Mouse (Mus musculus) heart, embryonic 16.5 days (tissue): ENCODE measurements around the gene Nfib. TPM values are rescaled to one million over a fixed set of nuclear protein-coding genes. Genes with fewer than 3 reads are reported as not detected.
A peak's percentile ranks its signal among the peaks of the same experiment; 100 is the strongest.

ENCODE experiments used
- ATAC-seq: fragments of 200-750 bp; cut with Nextera tagmentation; replicated peaks from 2 replicates; pipeline ENCODE4 v1.8.0; 2017; ENCODE audit warnings: moderate number of reproducible peaks; ENCODE audit not compliant: insufficient read depth, low FRiP score; ENCODE audit errors: extremely low read depth
- H3K27ac ChIP-seq: fragments of 300-500 bp; sonication (generic); 2 replicates; pipeline ENCODE4 v1.5.1; 2014; ENCODE audit warnings: mild to moderate bottlenecking, low read length, control low read depth, moderate library complexity
- H3K27me3 ChIP-seq: fragments of 300-500 bp; sonication (generic); 2 replicates; pipeline ENCODE4 v1.6.1; 2014; ENCODE audit warnings: low read length, mixed read lengths; ENCODE audit not compliant: control insufficient read depth, insufficient read depth
- H3K36me3 ChIP-seq: fragments of 300-500 bp; sonication (generic); 2 replicates; pipeline ENCODE4 v1.6.1; 2014; ENCODE audit not compliant: control insufficient read depth, insufficient read depth
- H3K4me1 ChIP-seq: fragments of 300-500 bp; sonication (generic); 2 replicates; pipeline ENCODE4 v1.6.1; 2014; ENCODE audit warnings: low read length, mixed read lengths; ENCODE audit not compliant: control insufficient read depth, insufficient read depth
- H3K4me2 ChIP-seq: fragments of 300-500 bp; sonication (generic); 2 replicates; pipeline ENCODE4 v1.6.1; 2014; ENCODE audit warnings: low read depth, mild to moderate bottlenecking, control low read depth, low read length
- H3K4me3 ChIP-seq: fragments of 300-500 bp; sonication (generic); 2 replicates; pipeline ENCODE4 v1.5.1; 2014; ENCODE audit warnings: mild to moderate bottlenecking, control low read depth, low read length
- H3K9ac ChIP-seq: fragments of 300-500 bp; sonication (generic); 2 replicates; pipeline ENCODE4 v1.6.1; 2014; ENCODE audit warnings: low read length, control low read depth
- H3K9me3 ChIP-seq: fragments of 300-500 bp; sonication (generic); replicated peaks from 2 replicates; pipeline ENCODE4 v1.6.1; 2016; ENCODE audit warnings: low read length; ENCODE audit not compliant: control insufficient read depth
- WGBS: fragments of 180-500 bp; shearing (Covaris S2); extraction: QIAGEN DNeasy Blood & Tissue Kit; methylation state at CpG from one replicate; pipeline ENCODE4 v1.1.7; 2014; 5-methylcytosine and 5-hydroxymethylcytosine counted together
- polyA plus RNA-seq: library from polyadenylated mRNA; unstranded; fragments of >200 nt; fragmentation: Nextera tagmentation; extraction: Ambion mirVana; gene quantifications from 2 replicates; pipeline ENCODE4 v1.2.1, GENCODE M21; 2015

The Nfib gene
- polyA plus RNA-seq, 1 experiment from 2014 or later, result 56.7 TPM

DNA sequence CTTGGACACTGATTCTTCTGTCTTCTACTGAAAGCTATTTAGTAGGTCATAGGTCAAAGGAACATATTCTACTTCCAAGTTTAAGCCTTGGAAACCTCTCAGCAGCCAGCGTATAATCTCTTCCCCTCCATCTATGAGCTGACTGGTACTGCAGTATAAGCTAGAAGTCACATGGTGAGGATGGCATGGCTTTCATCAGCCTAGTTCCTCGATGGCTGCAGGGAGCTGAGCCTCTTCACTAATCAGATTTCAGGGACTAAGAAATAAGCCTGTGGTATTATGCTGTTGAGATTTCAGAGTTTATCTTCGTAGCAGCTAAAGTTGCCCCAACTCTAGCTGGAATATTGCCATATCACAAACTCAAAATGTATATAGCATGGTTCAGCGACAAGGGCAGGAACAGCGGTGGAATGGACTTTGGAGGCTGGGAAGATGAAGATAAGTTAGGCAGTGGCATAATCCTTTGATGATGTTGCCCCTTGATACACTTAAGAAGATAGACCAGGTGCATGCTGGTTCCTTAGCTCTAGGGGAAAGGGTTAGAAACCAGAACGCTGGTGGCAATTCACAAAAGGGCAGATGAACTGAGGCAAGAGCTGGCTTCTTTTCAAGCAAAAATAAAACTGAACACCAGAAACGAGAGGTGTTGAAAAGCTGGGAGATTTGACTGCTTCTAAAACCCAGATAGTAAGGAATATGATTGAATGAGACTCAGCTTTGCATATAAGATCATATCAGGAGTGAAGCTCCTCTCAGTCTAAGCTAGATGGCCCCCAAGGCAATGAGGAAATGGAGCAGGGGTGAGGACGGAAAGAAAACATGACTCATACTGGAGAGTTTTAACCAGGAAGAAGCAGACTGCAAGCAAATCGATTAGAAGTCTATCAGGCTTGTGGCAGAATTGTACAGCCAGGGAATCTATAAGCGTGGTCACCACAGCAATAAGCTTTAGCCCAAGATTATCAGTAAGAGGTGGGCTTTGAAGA lies 111.6 kb downstream of the Nfib start:
- Histone ChIP-seq H3K36me3 (no peaks in the 10 kb centered on the region), H3K9me3 (no peaks in the 10 kb centered on the region), H3K4me1 (peaks cover 24% of the 10 kb centered on the region), H3K4me3 (no peak overlapping the region), H3K9ac (no peak overlapping the region), H3K4me2 (no peak overlapping the region), H3K27ac (no peak overlapping the region), H3K27me3 (no peaks in the 10 kb centered on the region)
- WGBS, result 35% methylated on average over 10 of the region's 10 CpGs
- no peak for ATAC-seq

DNA sequence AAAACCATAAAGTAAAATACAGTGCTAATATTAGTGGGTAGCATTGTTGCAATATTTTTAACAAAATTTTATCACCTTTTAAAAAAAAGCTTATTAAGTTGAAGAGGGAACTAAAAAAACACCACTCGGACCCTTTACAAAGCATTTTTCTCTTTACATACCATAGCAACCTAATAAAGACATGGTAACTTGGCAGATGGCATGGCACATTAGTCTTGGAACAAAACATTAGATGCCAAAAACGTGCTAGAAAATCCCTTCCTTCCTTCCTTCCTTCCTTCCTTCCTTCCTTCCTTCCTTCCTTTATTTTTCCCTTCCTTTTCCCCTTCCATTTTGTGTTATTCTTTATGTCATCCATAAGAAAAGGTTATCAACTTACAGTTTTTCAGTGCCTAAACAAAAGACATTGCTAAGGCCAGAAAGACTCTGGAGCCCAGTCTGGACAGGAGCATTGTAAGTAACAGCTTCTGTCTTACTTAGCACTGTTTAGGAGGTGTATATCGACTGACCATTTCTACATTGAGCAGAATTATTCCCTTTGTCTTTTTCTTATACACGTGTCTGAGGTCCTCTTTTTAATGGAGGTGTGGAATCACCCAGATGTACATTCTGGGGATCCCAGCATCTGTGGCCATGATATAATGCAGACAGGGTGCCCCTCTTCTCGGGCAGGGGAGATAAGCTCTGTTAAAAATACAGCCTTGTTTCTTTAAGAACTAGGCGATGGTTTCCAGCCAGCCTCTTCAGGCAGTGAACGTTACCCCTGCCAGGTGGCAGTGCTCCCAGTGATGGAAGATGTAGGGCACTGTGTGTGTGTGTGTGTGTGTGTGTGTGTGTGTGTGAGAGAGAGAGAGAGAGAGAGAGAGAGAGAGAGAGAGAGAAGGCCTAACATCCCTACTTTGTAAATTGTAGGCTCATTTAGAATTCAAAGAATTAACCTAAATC lies 113.2 kb downstream of the Nfib start:
- Histone ChIP-seq H3K4me1 (peaks cover 17% of the 10 kb centered on the region), H3K4me3 (no peak overlapping the region), H3K9ac (no peak overlapping the region), H3K9me3 (no peaks in the 10 kb centered on the region), H3K27me3 (no peaks in the 10 kb centered on the region), H3K36me3 (no peaks in the 10 kb centered on the region), H3K27ac (no peak overlapping the region), H3K4me2 (no peak overlapping the region)
- peak; percentile 49; the same call in 1 of the 2 replicates for ATAC-seq
- WGBS, result 45% methylated on average over 7 of the region's 7 CpGs

DNA sequence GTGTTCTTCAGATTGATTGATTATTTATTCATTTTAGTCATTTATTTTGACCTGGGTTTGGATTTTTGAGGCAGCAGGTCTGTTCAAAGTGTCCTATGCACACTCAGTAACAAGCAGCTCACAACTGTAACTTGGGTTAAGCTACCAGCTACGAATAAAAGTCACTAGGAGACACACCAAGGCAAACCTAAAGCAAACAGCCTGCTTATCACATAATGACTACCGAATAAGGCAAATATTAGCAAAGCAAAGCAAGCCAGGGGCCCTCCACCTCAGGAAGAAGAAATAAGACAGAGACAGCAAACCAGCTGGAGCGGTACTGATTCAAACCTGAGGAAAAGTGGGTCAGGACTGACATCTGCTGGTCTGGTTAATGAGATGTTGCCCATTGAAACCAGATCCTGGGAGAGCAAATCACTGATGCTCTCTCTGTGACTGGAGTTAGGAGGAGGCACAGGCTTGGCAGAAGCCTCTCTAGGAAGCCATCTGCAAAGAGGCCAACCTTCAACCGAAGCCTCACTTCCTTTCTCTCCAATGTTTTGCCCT lies 116.1 kb downstream of the Nfib start:
- WGBS, result 23% methylated on average over 4 of the region's 4 CpGs
- peak; percentile 67; the same call in 1 of the 2 replicates for ATAC-seq
- Histone ChIP-seq H3K4me1 (peaks cover 12% of the 10 kb centered on the region), H3K36me3 (no peaks in the 10 kb centered on the region), H3K9ac (no peak overlapping the region), H3K4me3 (no peak overlapping the region), H3K27me3 (no peaks in the 10 kb centered on the region), H3K4me2 (peak overlapping the region; percentile 26; the same call in 1 of the 2 replicates), H3K9me3 (no peaks in the 10 kb centered on the region), H3K27ac (no peak overlapping the region)

DNA sequence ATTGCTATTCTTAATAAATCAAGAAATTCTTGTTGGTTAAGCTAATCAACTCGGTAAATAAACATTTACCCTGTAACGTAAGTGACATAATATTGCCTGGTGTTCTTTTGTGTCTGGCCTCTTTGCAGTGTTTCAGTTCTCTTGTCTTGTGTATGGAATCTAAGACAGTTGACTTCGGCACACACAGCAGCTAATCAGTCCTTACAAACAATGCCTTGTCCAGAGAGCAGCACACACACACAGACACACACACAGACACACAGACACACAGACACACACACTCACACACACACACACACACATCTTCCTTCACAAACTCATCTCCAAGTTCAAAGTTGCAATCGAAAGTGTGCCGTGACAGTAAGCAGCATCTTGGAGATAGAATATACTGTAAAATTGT lies 116.8 kb downstream of the Nfib start:
- Histone ChIP-seq H3K9ac (no peak overlapping the region), H3K27ac (no peak overlapping the region), H3K4me3 (no peak overlapping the region), H3K27me3 (no peaks in the 10 kb centered on the region), H3K36me3 (no peaks in the 10 kb centered on the region), H3K4me2 (no peak overlapping the region), H3K9me3 (no peaks in the 10 kb centered on the region), H3K4me1 (peaks cover 9% of the 10 kb centered on the region; the same call in 1 of the 2 replicates)
- WGBS, result 77% methylated on average over 5 of the region's 5 CpGs
- ATAC-seq, result no peak

DNA sequence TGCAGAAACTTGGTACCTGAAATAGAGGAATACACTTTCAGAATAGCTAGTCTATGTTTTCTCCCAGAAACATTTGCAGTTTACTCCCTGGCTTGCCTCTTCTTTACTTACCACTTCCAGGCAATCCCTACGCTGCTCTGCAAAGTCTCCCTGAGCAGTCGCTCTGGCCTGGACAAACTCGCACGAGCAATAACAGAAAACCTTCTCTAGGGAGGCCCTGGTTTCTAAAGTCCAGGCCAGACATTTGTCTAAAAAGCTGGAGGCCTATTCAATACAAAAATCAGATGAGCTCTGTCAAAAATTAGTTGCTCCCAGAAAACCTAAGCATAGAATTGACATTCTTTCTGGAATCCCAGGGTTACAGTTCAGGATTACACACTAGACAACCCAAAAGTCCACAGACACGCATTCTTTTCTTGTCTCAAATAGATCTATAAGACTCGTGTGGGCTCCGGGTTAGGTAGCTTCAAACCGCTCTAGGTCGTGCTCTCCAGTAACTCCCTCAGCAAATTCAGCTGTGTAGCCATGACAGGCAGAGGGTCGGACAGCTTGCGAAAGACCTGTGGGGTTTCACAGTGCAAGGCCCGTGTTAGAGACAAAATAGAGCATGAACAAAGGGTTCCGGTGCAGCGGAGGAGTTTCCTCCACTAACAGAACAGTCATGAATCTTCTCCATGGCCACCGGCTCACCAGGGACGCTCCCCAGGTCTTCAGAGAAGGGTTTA lies 118.2 kb downstream of the Nfib start:
- Histone ChIP-seq H3K36me3 (no peaks in the 10 kb centered on the region), H3K9ac (no peak overlapping the region), H3K4me3 (no peak overlapping the region), H3K4me2 (no peak overlapping the region), H3K27me3 (no peaks in the 10 kb centered on the region), H3K9me3 (no peaks in the 10 kb centered on the region), H3K4me1 (peaks cover 7% of the 10 kb centered on the region; the same call in 1 of the 2 replicates), H3K27ac (no peak overlapping the region)
- no peak for ATAC-seq
- WGBS, result 76% methylated on average over 16 of the region's 16 CpGs

DNA sequence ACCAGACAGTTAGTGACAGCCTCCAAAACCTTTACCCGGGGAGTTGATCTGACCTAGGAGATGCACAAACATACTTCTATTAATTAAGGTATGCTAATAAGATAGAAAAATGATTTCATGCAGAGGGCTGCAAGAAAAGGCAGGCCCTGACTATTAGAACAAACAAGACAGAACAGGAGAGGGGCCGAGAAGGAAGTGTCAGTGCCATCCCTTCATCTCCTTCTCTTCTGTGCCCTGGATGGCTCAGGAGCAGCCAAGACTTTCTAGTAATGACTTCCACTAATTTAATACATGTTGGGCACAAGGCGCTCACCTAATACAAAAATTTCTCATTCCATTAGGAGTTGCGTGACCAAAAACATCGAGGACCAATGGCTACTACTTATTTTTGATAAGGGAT lies 118.9 kb downstream of the Nfib start:
- no peak overlapping the region for H3K4me3 ChIP-seq
- H3K4me2 ChIP-seq, result no peak overlapping the region
- ATAC-seq, result no peak
- peaks cover 7% of the 10 kb centered on the region; the same call in 1 of the 2 replicates for H3K4me1 ChIP-seq
- H3K9ac ChIP-seq, result no peak overlapping the region
- no peaks in the 10 kb centered on the region for H3K27me3 ChIP-seq
- H3K9me3 ChIP-seq, result no peaks in the 10 kb centered on the region
- H3K27ac ChIP-seq, result no peak overlapping the region
- no peaks in the 10 kb centered on the region for H3K36me3 ChIP-seq
- 79% methylated on average over 5 of the region's 5 CpGs for WGBS

DNA sequence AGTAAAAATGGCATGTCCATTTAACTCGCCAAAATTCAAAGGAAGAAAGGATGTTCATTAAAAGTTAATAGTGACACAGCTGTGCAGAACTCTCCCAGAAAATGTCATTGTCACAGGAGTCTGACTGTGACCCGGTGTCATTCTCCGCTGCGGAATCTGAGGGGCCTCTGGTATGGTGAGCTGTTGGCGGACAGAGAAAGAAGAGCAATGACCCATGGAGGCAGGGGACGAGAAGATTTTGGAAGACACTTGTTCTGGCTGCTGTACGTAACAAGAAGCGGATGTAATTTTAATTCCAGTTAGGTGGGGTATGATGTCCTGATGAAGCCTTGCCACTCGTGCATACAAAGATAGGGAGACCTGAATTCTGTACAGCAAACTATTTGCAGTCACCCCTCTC lies 120.0 kb downstream of the Nfib start:
- WGBS, result 75% methylated on average over 9 of the region's 9 CpGs
- Histone ChIP-seq H3K4me3 (no peak overlapping the region), H3K36me3 (no peaks in the 10 kb centered on the region), H3K27ac (no peak overlapping the region), H3K9me3 (no peaks in the 10 kb centered on the region), H3K27me3 (no peaks in the 10 kb centered on the region), H3K4me1 (peaks cover 7% of the 10 kb centered on the region; the same call in 1 of the 2 replicates), H3K9ac (no peak overlapping the region), H3K4me2 (no peak overlapping the region)
- ATAC-seq, result no peak

DNA sequence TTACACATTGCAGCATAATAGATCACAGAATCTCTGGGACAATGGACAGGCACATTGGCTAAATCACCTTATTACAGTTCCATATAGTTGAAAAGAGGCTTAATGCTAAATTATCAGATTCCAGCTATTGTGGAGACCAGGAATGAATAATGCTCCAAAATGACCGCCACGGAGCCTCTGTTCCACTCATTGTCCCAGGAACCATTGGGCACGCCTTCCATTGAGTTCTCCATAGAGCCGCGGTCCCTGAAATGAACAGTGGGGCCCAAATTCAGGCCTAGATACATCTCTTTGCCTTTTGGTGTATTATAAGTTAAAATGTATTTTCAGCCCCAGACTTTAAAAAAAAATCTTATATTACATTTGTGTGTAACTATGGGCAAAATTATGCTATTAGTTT lies 120.5 kb downstream of the Nfib start:
- 97% methylated on average over 5 of the region's 5 CpGs for WGBS
- H3K27ac ChIP-seq, result no peak overlapping the region
- H3K27me3 ChIP-seq, result no peaks in the 10 kb centered on the region
- no peak overlapping the region for H3K4me3 ChIP-seq
- H3K9ac ChIP-seq, result no peak overlapping the region
- no peaks in the 10 kb centered on the region for H3K36me3 ChIP-seq
- H3K9me3 ChIP-seq, result no peaks in the 10 kb centered on the region
- peaks cover 7% of the 10 kb centered on the region; the same call in 1 of the 2 replicates for H3K4me1 ChIP-seq
- no peak for ATAC-seq
- H3K4me2 ChIP-seq, result no peak overlapping the region
